Mouse (Mus musculus) hindbrain, embryonic 11.5 days (tissue): ENCODE results near the gene Tgfbr3. TPM values are rescaled to one million over a fixed set of nuclear protein-coding genes. Genes with fewer than 3 reads are reported as not detected.

Source experiments
- ATAC-seq: fragments of 200-750 bp; cut with Nextera tagmentation; 2 replicates; pipeline ENCODE4 v1.8.0; 2017; ENCODE audit warnings: mild to moderate bottlenecking, moderate TSS enrichment, moderate library complexity; ENCODE audit not compliant: low FRiP score
- DNase-seq: peaks from one replicate; pipeline ENCODE4 v3.0.0-alpha.2; 2015; ENCODE audit warnings: low spot score
- H3K27ac ChIP-seq: fragments of 300-500 bp; sonication (generic); 2 replicates; pipeline ENCODE4 v1.5.1; 2014; ENCODE audit warnings: mild to moderate bottlenecking, low read depth, low read length
- H3K27me3 ChIP-seq: fragments of 300-500 bp; sonication (generic); 2 replicates; pipeline ENCODE4 v1.6.1; 2014; ENCODE audit warnings: mild to moderate bottlenecking, low read length, moderate library complexity, mixed read lengths; ENCODE audit not compliant: control insufficient read depth, insufficient read depth
- H3K36me3 ChIP-seq: fragments of 300-500 bp; sonication (generic); 2 replicates; pipeline ENCODE4 v1.6.1; 2014; ENCODE audit warnings: mild to moderate bottlenecking, low read length, moderate library complexity, mixed read lengths; ENCODE audit not compliant: control insufficient read depth, insufficient read depth
- H3K4me1 ChIP-seq: fragments of 300-500 bp; sonication (generic); replicated peaks from 2 replicates; pipeline ENCODE4 v1.6.1; 2014; ENCODE audit warnings: low read length, mixed read lengths; ENCODE audit not compliant: control insufficient read depth, insufficient read depth
- H3K4me2 ChIP-seq: fragments of 300-500 bp; sonication (generic); replicated peaks from 2 replicates; pipeline ENCODE4 v1.6.1; 2014; ENCODE audit warnings: mild to moderate bottlenecking, low read depth, low read length
- H3K4me3 ChIP-seq: fragments of 300-500 bp; sonication (generic); 2 replicates; pipeline ENCODE4 v1.5.1; 2014; ENCODE audit warnings: low read depth, low read length
- H3K9ac ChIP-seq: fragments of 300-500 bp; sonication (generic); 2 replicates; pipeline ENCODE4 v1.6.1; 2014; ENCODE audit warnings: low read depth, low read length
- H3K9me3 ChIP-seq: fragments of 300-500 bp; sonication (generic); 2 replicates; pipeline ENCODE4 v1.6.1; 2016; ENCODE audit warnings: low read length; ENCODE audit not compliant: control insufficient read depth
- WGBS: fragments of 180-500 bp; shearing (Covaris S2); extraction: QIAGEN DNeasy Blood & Tissue Kit; methylation state at CpG from one replicate; pipeline ENCODE4 v1.1.7; 2014; 5-methylcytosine and 5-hydroxymethylcytosine counted together
- polyA plus RNA-seq: library from polyadenylated mRNA; unstranded; fragments of >200 nt; fragmentation: Nextera tagmentation; extraction: Ambion mirVana; gene quantifications from 2 replicates; pipeline ENCODE4 v1.2.1, GENCODE M21; 2014

Gene Tgfbr3
- polyA plus RNA-seq, 1 experiment from 2014 or later, result 9.6 TPM

DNA sequence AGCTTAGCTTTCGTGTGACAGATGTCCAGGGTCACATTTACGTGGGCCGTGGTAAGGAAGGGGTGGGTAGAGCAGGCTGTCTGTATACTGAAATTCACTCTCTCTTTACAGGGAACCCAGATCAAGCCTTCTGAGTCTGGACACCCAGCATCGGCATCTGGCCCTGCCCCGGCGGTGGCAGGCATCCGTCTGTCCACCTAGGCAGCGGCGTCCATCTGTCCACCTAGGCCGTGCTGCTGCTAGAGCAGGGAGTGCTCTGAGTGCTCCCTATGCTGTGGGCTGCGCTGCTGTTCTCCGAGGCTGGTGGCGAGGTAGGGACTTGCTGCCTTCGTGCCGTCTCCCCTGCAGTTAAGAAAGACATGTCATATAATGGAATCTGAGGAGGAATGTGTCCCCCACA is 180.0 kb downstream of the Tgfbr3 start:
- H3K27me3 ChIP-seq, result no peaks in the 10 kb centered on the region
- no peaks in the 10 kb centered on the region for H3K36me3 ChIP-seq
- H3K4me3 ChIP-seq, result no peak overlapping the region
- DNase-seq (no peak), ATAC-seq (no peak)
- no peaks in the 10 kb centered on the region for H3K9me3 ChIP-seq
- no peak overlapping the region for H3K9ac ChIP-seq
- 49% methylated on average over 15 of the region's 15 CpGs for WGBS
- no peak overlapping the region for H3K27ac ChIP-seq
- no peak overlapping the region for H3K4me2 ChIP-seq
- H3K4me1 ChIP-seq, result peaks cover 8% of the 10 kb centered on the region

DNA sequence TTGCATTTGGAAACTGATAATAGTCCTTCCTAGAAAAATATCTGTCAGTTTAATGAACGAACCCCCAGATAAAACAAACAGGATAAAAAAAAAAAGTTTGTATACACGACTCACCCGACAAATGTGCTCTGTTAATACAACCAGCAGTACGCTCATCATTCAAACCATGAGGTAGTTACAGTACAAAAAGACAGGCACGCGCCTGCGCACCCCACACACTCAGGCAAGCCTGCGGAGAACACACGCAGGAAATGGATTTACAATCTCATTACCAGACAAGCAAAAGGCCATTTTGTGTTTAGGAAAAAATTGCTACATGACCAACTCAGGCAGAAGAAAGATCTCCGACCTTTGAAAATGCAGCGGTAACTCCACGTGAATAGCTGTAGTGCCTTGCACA is 182.6 kb downstream of the Tgfbr3 start:
- Histone ChIP-seq H3K9me3 (no peaks in the 10 kb centered on the region), H3K27ac (no peak overlapping the region), H3K4me3 (no peak overlapping the region), H3K36me3 (no peaks in the 10 kb centered on the region), H3K4me1 (peaks cover 8% of the 10 kb centered on the region), H3K9ac (no peak overlapping the region), H3K4me2 (no peak overlapping the region), H3K27me3 (no peaks in the 10 kb centered on the region)
- DNase-seq (no peak), ATAC-seq (no peak)
- 88% methylated on average over 12 of the region's 12 CpGs for WGBS

DNA sequence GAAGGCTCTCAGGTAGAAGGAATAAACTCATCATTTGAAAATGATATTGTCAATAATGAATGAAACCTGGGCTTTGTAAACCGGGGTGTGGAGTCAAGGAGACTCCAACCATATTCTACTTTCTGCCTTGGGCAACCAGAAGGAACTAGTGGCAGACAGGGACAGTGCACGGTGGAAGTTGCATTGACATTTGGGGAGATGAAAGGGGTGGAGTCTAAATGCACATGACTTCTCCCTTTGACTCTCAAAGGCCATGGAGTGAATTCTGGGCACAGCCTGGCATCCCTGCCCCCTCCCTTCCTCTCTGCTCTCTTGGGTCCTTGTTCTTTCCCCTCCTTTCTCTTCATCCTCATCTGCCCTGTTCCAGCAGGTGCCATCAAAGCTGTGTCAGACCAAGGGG is 183.3 kb downstream of the Tgfbr3 start:
- Histone ChIP-seq H3K27ac (no peak overlapping the region), H3K9ac (no peak overlapping the region), H3K36me3 (no peaks in the 10 kb centered on the region), H3K4me3 (no peak overlapping the region), H3K4me2 (no peak overlapping the region), H3K27me3 (no peaks in the 10 kb centered on the region), H3K9me3 (no peaks in the 10 kb centered on the region), H3K4me1 (peaks cover 8% of the 10 kb centered on the region)
- no peak for DNase-seq
- WGBS, result 88% methylated on average over 2 of the region's 2 CpGs
- no peak for ATAC-seq

DNA sequence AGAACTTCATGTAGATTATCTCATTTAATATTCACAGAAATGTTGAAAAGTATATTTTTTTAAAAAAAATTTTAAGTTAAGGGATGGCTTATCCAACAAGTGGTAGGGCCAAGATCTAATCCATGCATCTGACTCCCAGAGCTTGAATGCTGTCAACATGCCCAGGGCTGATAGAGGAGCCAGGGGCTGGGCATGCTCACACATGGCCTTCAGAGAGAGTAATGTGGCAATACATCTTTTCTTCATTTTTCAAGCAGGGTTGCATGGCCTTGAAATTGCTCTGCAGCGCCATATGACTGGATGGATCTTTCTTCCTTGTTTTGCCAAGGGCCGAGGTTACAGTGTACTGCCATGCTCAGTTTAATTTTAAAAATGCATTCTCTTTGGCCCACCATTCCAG is 185.8 kb downstream of the Tgfbr3 start:
- no peak overlapping the region for H3K4me2 ChIP-seq
- no peaks in the 10 kb centered on the region for H3K36me3 ChIP-seq
- no peaks in the 10 kb centered on the region for H3K27me3 ChIP-seq
- no peak overlapping the region for H3K27ac ChIP-seq
- H3K9ac ChIP-seq, result no peak overlapping the region
- DNase-seq, result no peak
- H3K4me3 ChIP-seq, result no peak overlapping the region
- no peak for ATAC-seq
- no peaks in the 10 kb centered on the region for H3K9me3 ChIP-seq
- no peaks in the 10 kb centered on the region for H3K4me1 ChIP-seq
- 85% methylated on average over 2 of the region's 2 CpGs for WGBS

DNA sequence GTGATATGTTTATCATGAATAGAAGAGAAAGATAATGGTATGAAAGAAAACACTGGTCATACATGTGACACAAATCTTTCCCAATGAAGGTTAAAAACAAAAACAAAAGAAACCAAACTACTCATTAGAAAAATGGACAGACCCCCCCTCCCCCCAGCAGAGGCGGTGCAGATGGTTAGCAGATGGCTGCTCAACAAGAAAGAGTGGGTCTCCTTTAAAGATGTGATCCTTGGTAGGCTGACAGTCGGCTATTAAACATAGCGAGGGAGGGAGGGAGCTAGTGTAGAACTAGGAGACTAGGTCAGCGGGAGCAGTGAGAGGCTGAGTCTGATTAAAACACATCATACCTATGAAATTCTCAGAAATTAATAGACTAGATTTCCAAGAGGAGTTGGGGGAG is 186.5 kb downstream of the Tgfbr3 start:
- Histone ChIP-seq H3K4me1 (no peaks in the 10 kb centered on the region), H3K9me3 (no peaks in the 10 kb centered on the region), H3K27me3 (no peaks in the 10 kb centered on the region), H3K27ac (no peak overlapping the region), H3K9ac (no peak overlapping the region), H3K4me2 (no peak overlapping the region), H3K36me3 (no peaks in the 10 kb centered on the region), H3K4me3 (no peak overlapping the region)
- no peak for DNase-seq
- WGBS, result 60% methylated on average over 4 of the region's 4 CpGs
- ATAC-seq, result no peak

DNA sequence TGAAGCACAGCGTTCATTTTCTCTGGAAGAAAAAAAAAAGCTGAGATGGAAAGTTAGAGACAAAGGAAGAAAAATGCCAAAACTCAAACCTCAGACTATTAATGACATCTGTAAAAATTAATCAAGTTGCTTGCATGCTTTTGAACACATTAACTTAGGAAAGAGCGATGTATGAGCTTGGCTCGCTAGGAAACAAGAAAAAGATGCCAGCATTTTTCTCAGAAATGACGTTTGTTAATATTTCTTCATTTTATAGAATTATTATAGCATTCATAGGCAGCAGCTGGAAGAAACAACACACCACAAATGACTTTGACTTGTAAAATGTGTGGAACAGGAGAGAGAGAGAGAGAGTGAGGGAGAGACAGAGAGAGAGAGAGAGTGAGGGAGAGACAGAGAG is 187.7 kb downstream of the Tgfbr3 start:
- ATAC-seq (no peak), DNase-seq (no peak)
- Histone ChIP-seq H3K36me3 (no peaks in the 10 kb centered on the region), H3K4me3 (no peak overlapping the region), H3K9me3 (no peaks in the 10 kb centered on the region), H3K9ac (no peak overlapping the region), H3K27ac (no peak overlapping the region), H3K4me2 (no peak overlapping the region), H3K27me3 (no peaks in the 10 kb centered on the region), H3K4me1 (no peaks in the 10 kb centered on the region)
- WGBS, result 79% methylated on average over 4 of the region's 4 CpGs

DNA sequence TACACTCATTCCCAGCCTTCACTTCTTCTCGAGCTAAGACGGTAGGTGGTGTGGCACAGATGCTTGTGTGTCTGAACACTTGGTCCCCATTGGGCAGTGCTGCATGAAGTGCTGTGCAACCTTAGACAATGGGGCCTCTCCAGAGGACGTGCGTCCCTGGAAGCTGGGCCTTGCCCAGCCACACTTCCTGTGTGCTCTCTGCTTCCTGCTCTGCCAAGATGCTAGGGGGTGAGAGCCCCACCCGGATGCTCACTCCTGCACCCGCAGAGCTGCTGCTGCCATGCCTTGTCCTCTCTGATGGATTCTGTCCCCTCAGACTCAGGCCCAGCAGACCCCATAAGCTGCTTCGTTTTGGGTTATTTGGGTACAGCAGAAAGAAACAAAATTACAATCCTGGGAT is 188.3 kb downstream of the Tgfbr3 start:
- DNase-seq (no peak), ATAC-seq (no peak)
- no peaks in the 10 kb centered on the region for H3K27me3 ChIP-seq
- H3K9me3 ChIP-seq, result no peaks in the 10 kb centered on the region
- H3K36me3 ChIP-seq, result no peaks in the 10 kb centered on the region
- H3K4me1 ChIP-seq, result no peaks in the 10 kb centered on the region
- H3K9ac ChIP-seq, result no peak overlapping the region
- H3K4me2 ChIP-seq, result no peak overlapping the region
- WGBS, result 70% methylated on average over 7 of the region's 7 CpGs
- no peak overlapping the region for H3K27ac ChIP-seq
- H3K4me3 ChIP-seq, result no peak overlapping the region

DNA sequence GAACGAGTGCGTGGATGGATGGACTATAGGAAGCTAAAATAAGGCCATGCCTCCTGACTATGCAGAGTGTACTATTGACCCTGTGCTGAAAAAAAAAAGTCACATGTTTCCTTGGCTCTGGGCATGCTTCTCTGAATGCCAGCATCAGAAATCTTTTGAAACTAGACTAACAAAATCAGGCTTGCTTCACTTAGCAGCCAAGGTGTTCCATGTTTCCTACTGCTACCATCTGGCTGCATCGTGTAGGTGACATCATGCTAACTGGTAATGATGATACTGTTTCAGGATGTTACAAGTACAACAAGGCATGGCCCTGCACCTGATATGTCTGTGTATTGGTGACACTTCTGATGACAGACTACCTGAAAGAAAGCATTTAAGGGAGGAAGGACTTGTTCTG is 189.8 kb downstream of the Tgfbr3 start:
- Histone ChIP-seq H3K4me2 (no peak overlapping the region), H3K9ac (no peak overlapping the region), H3K4me1 (no peaks in the 10 kb centered on the region), H3K27ac (no peak overlapping the region), H3K27me3 (no peaks in the 10 kb centered on the region), H3K9me3 (no peaks in the 10 kb centered on the region), H3K36me3 (no peaks in the 10 kb centered on the region), H3K4me3 (no peak overlapping the region)
- DNase-seq (no peak), ATAC-seq (no peak)
- whole genome bisulfite sequencing, result 95% methylated on average over 3 of the region's 3 CpGs

DNA sequence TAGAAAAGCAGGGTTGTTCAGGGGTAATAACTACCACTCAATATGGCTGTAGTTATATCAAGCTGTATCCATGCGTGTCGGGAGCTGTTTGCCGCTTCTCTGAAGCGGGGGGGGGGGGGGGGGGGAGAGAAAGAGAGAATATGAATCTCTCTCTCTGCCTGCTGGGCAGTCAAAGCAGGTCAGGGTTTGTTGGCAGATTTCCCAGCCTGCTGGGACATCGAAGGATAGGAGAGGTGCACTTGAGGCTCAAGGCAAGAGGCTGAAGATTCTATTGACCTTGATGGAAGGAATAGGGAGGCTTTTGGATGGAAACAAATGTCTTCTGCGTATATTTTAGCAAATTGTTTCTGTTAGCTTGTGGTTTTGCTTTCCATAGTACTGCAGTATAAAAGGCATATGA is 190.4 kb downstream of the Tgfbr3 start:
- ATAC-seq, result no peak
- Histone ChIP-seq H3K4me1 (no peaks in the 10 kb centered on the region), H3K27me3 (no peaks in the 10 kb centered on the region), H3K9me3 (no peaks in the 10 kb centered on the region), H3K36me3 (no peaks in the 10 kb centered on the region), H3K4me3 (no peak overlapping the region), H3K4me2 (no peak overlapping the region), H3K9ac (no peak overlapping the region), H3K27ac (no peak overlapping the region)
- WGBS, result 54% methylated on average over 5 of the region's 6 CpGs
- DNase-seq, result no peak
